Mouse (Mus musculus) midbrain, postnatal 0 days (tissue): ENCODE data around the gene Zmynd10. TPM values are rescaled to one million over a fixed set of nuclear protein-coding genes. Genes with fewer than 3 reads are reported as not detected.
"Not testable (repeated sequence)": the region's sequence is repeated elsewhere in the genome, so short reads cannot be mapped to it uniquely, and the experiment has no call there.

Source experiments
- ATAC-seq: fragments of 200-750 bp; cut with Nextera tagmentation; 2 replicates; pipeline ENCODE4 v1.8.0; 2017; ENCODE audit warnings: moderate number of reproducible peaks, mild to moderate bottlenecking, moderate TSS enrichment, moderate library complexity; ENCODE audit not compliant: low FRiP score
- DNase-seq: peaks from one replicate; pipeline ENCODE4 v3.0.0-alpha.2; 2015; ENCODE audit warnings: low spot score
- H3K27ac ChIP-seq: fragments of 300-500 bp; sonication (generic); 2 replicates; pipeline ENCODE4 v1.5.1; 2014; ENCODE audit warnings: low read depth, mild to moderate bottlenecking, low read length, mixed read lengths
- H3K27me3 ChIP-seq: fragments of 300-500 bp; sonication (generic); 2 replicates; pipeline ENCODE4 v1.6.1; 2014; ENCODE audit warnings: low read length, control low read depth, mixed read lengths; ENCODE audit not compliant: insufficient read depth
- H3K36me3 ChIP-seq: fragments of 300-500 bp; sonication (generic); 2 replicates; pipeline ENCODE4 v1.6.1; 2014; ENCODE audit warnings: low read length, control low read depth, mixed read lengths; ENCODE audit not compliant: insufficient read depth
- H3K4me1 ChIP-seq: fragments of 300-500 bp; sonication (generic); 2 replicates; pipeline ENCODE4 v1.6.1; 2014; ENCODE audit warnings: mild to moderate bottlenecking, control low read depth, antibody characterized with exemption, low read length, mixed read lengths; ENCODE audit not compliant: insufficient read depth
- H3K4me2 ChIP-seq: fragments of 300-500 bp; sonication (generic); 2 replicates; pipeline ENCODE4 v1.6.1; 2014; ENCODE audit warnings: low read depth, mild to moderate bottlenecking, low read length, mixed read lengths; ENCODE audit not compliant: poor library complexity, severe bottlenecking
- H3K4me3 ChIP-seq: fragments of 300-500 bp; sonication (generic); 2 replicates; pipeline ENCODE4 v1.5.1; 2014; ENCODE audit warnings: low read depth, mild to moderate bottlenecking, low read length, moderate library complexity
- H3K9ac ChIP-seq: fragments of 300-500 bp; sonication (generic); replicated peaks from 2 replicates; pipeline ENCODE4 v1.6.1; 2014; ENCODE audit warnings: mild to moderate bottlenecking, low read length, moderate library complexity, mixed read lengths; ENCODE audit not compliant: poor library complexity, severe bottlenecking
- H3K9me3 ChIP-seq: fragments of 300-500 bp; sonication (generic); 2 replicates; pipeline ENCODE4 v1.6.1; 2016; ENCODE audit warnings: low read length, control low read depth
- CTCF ChIP-seq: IDR thresholded peaks from 2 replicates; pipeline ENCODE4 v1.5.1; 2016; ENCODE audit warnings: antibody characterized with exemption, mild to moderate bottlenecking
- WGBS: fragments of 180-500 bp; shearing (Covaris S2); extraction: QIAGEN DNeasy Blood & Tissue Kit; methylation state at CpG from one replicate; pipeline ENCODE4 v1.1.7; 2014; 5-methylcytosine and 5-hydroxymethylcytosine counted together
- polyA plus RNA-seq: library from polyadenylated mRNA; unstranded; fragments of >200 nt; fragmentation: Nextera tagmentation; extraction: Ambion mirVana; gene quantifications from 2 replicates; pipeline ENCODE4 v1.2.1, GENCODE M21; 2015
- total RNA-seq: library from RNA; depleted of rRNA; stranded (reverse); fragments of >200 nt; gene quantifications from 2 replicates; pipeline ENCODE4 v1.2.3, GENCODE M21; 2014

Gene Zmynd10
- total and polyA plus RNA-seq, 2 experiments from 2014 or later = 3.3 to 4.9 TPM

DNA sequence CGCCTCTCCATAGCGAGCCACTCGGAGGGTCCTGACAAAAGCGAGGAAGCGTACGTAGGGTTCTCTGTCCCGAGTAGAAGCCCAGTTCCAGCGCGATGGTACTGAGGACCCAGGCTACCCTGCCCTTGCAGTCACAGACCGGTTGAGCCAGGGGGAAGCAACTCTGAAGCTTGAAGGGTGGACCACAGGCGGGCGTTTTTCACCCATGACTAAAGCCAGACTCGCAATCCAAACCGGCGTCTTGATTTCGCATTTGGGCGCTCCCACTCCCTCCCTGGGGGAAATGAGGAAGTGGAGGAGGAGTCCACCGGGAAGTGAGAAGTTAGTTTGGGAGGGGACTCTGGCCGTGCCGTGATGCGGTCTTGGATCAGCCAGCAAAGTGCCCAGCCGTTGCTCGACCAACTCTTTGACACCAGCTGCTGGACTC lies 7.9 kb downstream of the Zmynd10 start:
- peak overlapping the region; percentile 74 for H3K4me3 ChIP-seq
- 0% methylated on average over 23 of the region's 23 CpGs for WGBS
- no peaks in the 10 kb centered on the region; the same call in 1 of the 2 replicates for H3K4me1 ChIP-seq

DNA sequence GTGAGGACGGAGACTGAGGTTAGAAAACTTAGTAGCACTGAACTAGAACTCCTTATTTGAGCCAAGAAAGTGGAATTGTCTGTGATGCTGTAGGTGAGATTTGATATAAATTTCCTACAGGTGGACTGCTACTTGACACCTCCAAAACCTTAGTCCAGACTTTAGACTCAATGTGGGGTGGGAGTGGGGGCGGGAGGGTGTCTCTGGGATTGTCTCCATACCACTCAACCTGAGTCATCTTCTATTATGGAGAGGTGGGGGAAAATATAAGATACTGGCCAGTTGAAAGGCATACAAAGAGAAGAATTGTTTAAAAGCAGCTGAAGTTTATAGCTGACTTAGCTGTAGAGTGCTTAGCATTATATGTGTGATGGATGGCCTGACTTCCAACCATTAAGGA lies 8.6 kb downstream of the Zmynd10 start:
- no peak for DNase-seq
- peaks cover 19% of the 10 kb centered on the region for H3K27me3 ChIP-seq
- H3K27ac ChIP-seq = no peak overlapping the region
- H3K4me2 ChIP-seq = peak overlapping the region; percentile 81
- TF ChIP-seq CTCF = no peak
- no peaks in the 10 kb centered on the region; the same call in 1 of the 2 replicates for H3K4me1 ChIP-seq
- H3K9me3 ChIP-seq = no peaks in the 10 kb centered on the region
- peaks cover 25% of the 10 kb centered on the region for H3K36me3 ChIP-seq
- peak overlapping the region; percentile 74; the same call in 1 of the 2 replicates for H3K9ac ChIP-seq
- peak overlapping the region; percentile 74; the same call in 1 of the 2 replicates for H3K4me3 ChIP-seq
- 39% methylated on average over 2 of the region's 2 CpGs for WGBS
- ATAC-seq = no peak

More for the DNA sequence above, 7.9 kb downstream of the Zmynd10 start:
- Histone ChIP-seq H3K27me3 (peaks cover 26% of the 10 kb centered on the region), H3K36me3 (peaks cover 25% of the 10 kb centered on the region), H3K9ac (peak overlapping the region; percentile 74), H3K27ac (peak overlapping the region; percentile 79), H3K4me2 (peak overlapping the region; percentile 81), H3K9me3 (no peaks in the 10 kb centered on the region)
- DNase-seq = no peak
- ATAC-seq = no peak
- TF ChIP-seq CTCF = no peak

DNA sequence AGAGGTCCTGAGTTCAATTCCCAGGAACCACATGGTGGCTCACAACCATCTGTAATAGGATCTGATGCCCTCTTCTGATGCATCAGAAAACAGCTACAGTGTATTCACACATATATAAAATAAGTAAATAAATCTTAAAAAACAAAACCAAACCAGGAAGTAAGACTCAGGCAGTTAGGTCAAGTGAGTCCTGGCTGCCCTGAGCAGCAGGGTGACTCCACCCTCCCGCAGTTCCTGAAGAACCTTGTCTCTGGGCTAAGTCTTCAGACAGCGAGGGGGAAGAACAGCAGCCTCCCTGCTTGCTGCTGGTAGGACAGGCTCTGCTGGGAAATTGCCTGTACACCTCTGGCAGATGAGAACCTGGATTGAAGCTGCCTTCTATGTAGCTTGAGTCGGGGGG lies 9.2 kb downstream of the Zmynd10 start:
- TF ChIP-seq CTCF = no peak
- Histone ChIP-seq H3K4me1 (no peaks in the 10 kb centered on the region; the same call in 1 of the 2 replicates), H3K27ac (no peak overlapping the region), H3K36me3 (peaks cover 26% of the 10 kb centered on the region), H3K27me3 (peaks cover 14% of the 10 kb centered on the region), H3K4me2 (peak overlapping the region; percentile 81; the same call in 1 of the 2 replicates), H3K9me3 (no peaks in the 10 kb centered on the region), H3K4me3 (no peak overlapping the region), H3K9ac (no peak overlapping the region; the same call in 1 of the 2 replicates)
- WGBS = 76% methylated on average over 3 of the region's 3 CpGs
- ATAC-seq (no peak), DNase-seq (no peak)

DNA sequence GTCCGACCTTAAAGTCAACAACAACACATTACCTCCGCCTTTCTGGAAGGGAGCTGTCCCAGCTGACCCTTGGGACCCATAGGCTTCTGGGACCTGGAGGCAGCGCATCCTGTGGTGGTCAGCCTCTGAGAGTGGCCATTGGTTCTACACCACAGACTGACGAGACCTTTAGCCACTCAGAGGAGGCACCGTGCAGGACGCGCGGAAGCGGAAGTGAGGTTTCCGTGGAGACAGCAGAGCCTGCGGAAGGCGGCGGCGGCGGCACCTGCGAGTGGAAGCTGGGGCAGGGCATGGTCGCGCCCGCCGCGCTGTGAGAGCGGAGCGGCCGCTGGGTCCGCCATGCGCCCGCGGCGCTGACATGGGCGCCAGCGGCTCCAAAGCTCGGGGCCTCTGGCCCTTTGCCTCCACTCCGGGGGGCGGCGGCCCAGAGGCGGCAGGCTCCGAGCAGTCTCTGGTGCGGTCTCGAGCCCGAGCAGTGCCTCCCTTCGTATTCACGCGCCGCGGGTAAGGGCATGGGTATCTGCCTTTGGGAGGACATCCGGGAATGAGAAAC lies 16.0 kb downstream of the Zmynd10 start, which contains the start of gene Tusc2:
Gene Tusc2, plus strand, starts transcription at position 227 of the 553 bp plus-strand sequence.
- WGBS = under 1% methylated on average over 44 of the region's 46 CpGs
- peak; percentile 96 for DNase-seq
- peak within 1 kb of the TSS; percentile 68 for H3K27ac ChIP-seq
- peak within 1 kb of the TSS; percentile 92 for H3K4me3 ChIP-seq
- H3K27me3 ChIP-seq = no peaks in the 10 kb centered on the region
- H3K4me1 ChIP-seq = peaks cover 15% of the 10 kb centered on the region
- H3K4me2 ChIP-seq = peak within 1 kb of the TSS; percentile 75
- no peaks in the 10 kb centered on the region for H3K9me3 ChIP-seq
- H3K36me3 ChIP-seq = peaks cover 33% of the 10 kb centered on the region
- peak; percentile 95 for ATAC-seq
- peak within 1 kb of the TSS; percentile 85 for H3K9ac ChIP-seq
- no peak for TF ChIP-seq CTCF

DNA sequence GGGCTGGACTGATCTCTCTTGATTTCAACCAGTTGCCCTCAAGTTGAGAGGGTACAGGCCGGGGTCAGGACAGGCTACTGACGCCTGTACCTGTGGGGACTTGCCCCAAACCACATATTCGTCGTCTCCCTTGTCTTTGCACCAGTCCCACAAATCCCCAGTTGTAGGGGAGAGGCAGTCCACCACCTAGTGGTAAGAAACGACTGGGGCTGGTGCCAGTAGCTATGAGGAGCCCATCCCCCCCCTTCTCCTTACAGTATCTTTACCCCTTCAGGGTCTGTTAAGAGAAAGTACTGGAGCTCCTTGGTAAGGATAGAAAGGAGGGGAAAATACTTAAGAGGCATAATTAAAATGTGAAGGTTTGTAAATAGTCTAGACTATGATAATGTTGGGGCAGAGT lies 18.5 kb downstream of the Zmynd10 start:
- Histone ChIP-seq H3K36me3 (peaks cover 17% of the 10 kb centered on the region), H3K4me1 (peaks cover 21% of the 10 kb centered on the region)
- not testable (repeated sequence) for H3K4me3 ChIP-seq, ATAC-seq, H3K27ac ChIP-seq, H3K27me3 ChIP-seq, H3K9ac ChIP-seq, H3K9me3 ChIP-seq, H3K4me2 ChIP-seq, DNase-seq
- peak; percentile 26 for TF ChIP-seq CTCF
- WGBS = 51% methylated on average over 5 of the region's 5 CpGs

DNA sequence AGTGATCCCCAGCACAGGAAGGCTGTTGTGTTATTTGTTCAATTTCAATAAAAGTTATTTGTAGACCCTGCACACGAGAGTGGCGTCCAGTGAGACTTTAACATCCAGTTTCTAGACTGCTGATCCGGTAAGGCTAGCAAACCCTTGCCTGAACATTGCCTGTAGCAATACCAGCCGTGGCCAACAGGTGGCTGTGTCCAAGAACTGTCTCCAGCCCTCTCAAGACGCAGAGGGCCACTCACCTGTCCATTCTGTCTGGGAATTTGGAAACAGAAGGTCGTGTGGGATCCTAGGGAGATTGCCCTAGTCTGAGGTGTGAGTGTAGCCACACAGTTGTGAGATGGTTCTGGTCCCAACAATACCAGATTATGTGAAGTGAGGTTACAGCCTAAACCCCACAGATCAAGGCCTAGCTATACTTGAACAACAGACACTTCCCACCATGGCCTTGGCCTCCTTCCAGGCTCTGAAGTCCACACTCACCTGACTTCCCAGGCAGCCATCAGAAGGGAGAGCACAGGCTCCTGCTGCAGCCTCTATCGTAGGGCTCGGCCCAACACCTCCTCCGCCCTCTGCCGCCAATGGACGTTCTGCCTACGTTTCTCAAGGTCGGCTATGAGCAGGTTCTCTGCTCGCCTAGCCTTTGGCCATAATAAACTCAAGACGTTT lies 19.1 kb downstream of the Zmynd10 start:
- no peaks in the 10 kb centered on the region for H3K27me3 ChIP-seq
- H3K36me3 ChIP-seq = peaks cover 22% of the 10 kb centered on the region
- H3K4me3 ChIP-seq = no peak overlapping the region
- H3K9me3 ChIP-seq = no peaks in the 10 kb centered on the region
- DNase-seq = peak; percentile 70
- TF ChIP-seq CTCF = peak; percentile 85
- H3K4me2 ChIP-seq = no peak overlapping the region
- H3K4me1 ChIP-seq = peaks cover 25% of the 10 kb centered on the region
- H3K27ac ChIP-seq = 0 out of 2 replicates have a peak overlapping the region, but pooled peaks have one; percentile 18
- ATAC-seq = no peak
- no peak overlapping the region for H3K9ac ChIP-seq
- 58% methylated on average over 15 of the region's 15 CpGs for WGBS
